Mouse (Mus musculus) testis, adult 2 months (tissue): Measurements from ENCODE around the gene Ppfibp1. TPM values are rescaled to one million over a fixed set of nuclear protein-coding genes. Genes with fewer than 3 reads are reported as not detected.

Experiments
- H3K27ac ChIP-seq: fragments of 200-500 bp; 2 replicates; pipeline ENCODE4 v1.5.1; 2012; ENCODE audit warnings: low read depth, low read length; ENCODE audit not compliant: control insufficient read depth, insufficient read depth
- H3K27me3 ChIP-seq: fragments of 200-500 bp; 2 replicates; pipeline ENCODE4 v1.6.1; 2012; ENCODE audit warnings: mild to moderate bottlenecking, low read length, moderate library complexity; ENCODE audit not compliant: control insufficient read depth, insufficient read depth
- H3K36me3 ChIP-seq: fragments of 200-500 bp; 2 replicates; pipeline ENCODE4 v1.6.1; 2012; ENCODE audit warnings: mild to moderate bottlenecking, low read length; ENCODE audit not compliant: control insufficient read depth, insufficient read depth
- H3K4me1 ChIP-seq: fragments of 200-500 bp; 2 replicates; pipeline ENCODE4 v1.6.1; 2012; ENCODE audit warnings: low read length; ENCODE audit not compliant: control insufficient read depth, insufficient read depth
- H3K4me3 ChIP-seq: fragments of 200-500 bp; 2 replicates; pipeline ENCODE4 v1.5.1; 2012; ENCODE audit warnings: low read depth, mild to moderate bottlenecking, low read length, moderate library complexity, mixed read lengths; ENCODE audit not compliant: control insufficient read depth
- CTCF ChIP-seq: fragments of 200-500 bp; IDR thresholded peaks from 2 replicates; pipeline ENCODE4 v1.5.1; 2012; ENCODE audit warnings: low read depth, mild to moderate bottlenecking, inconsistent platforms, low read length, moderate library complexity; ENCODE audit not compliant: control insufficient read depth, insufficient read depth, insufficient replicate concordance
- POLR2A ChIP-seq: fragments of 200-500 bp; IDR thresholded peaks from 2 replicates; pipeline ENCODE4 v1.6.1; 2012; ENCODE audit warnings: low read depth, mild to moderate bottlenecking, inconsistent platforms, low read length, moderate library complexity; ENCODE audit not compliant: control insufficient read depth
- polyA plus RNA-seq: library from polyadenylated mRNA; depleted of rRNA; stranded (reverse); fragments of >200 nt; gene quantifications from 2 replicates; pipeline ENCODE4 v1.2.3, GENCODE M21; 2012

The Ppfibp1 gene
- polyA plus RNA-seq, 1 experiment: 10.9 TPM

DNA sequence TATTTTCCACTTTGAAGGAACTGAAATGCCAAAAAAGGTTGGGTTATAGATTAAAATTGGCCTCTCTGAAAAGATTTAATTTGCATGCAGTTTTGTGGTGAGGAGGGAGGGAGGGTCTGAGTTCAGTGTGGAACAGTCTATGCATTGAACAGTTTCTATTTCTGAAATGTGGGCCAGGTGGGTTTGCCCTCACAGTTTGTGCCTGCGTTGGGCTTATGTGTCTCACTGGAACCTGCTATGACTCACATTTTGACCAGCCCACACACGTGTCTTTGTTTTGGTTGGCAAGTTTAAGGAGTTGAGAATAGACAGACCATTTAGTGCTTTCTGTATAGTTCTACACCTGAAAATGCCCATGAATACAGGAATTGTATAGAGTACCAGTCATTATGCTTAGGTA, 5.6 kb downstream of the Ppfibp1 start:
- TF ChIP-seq CTCF: no peak
- TF ChIP-seq POLR2A: no peak
- Histone ChIP-seq H3K27ac (no peak overlapping the region), H3K27me3 (no peaks in the 10 kb centered on the region), H3K36me3 (no peaks in the 10 kb centered on the region), H3K4me1 (peaks cover 6% of the 10 kb centered on the region), H3K4me3 (no peak overlapping the region)

DNA sequence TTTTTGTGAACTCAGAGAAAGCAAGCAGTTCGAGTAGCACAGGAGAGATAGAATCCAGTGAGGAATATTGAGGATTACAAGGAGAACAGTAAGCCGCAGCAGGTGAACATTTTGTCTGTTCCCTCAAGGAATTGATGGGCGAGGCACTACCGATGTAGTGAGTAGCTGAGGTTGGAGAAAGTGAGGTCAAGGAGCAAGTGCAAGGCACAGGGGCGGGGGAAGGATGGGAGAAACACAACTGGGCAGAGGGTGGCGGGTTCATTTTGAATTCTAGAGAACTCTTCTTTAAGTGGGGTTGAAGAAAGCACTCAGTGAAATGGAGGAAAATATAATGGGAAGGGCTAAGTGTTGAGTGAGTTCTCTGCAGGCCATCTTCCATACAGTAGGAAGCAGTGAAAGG, 10.4 kb downstream of the Ppfibp1 start:
- TF ChIP-seq POLR2A (no peak), CTCF (no peak)

GRCm38 (mm10) chr6:146899647-146900046, 11.4 kb downstream of the Ppfibp1 start:
- no peaks in the 10 kb centered on the region for H3K27me3 ChIP-seq
- H3K4me3 ChIP-seq: no peak overlapping the region
- no peaks in the 10 kb centered on the region; the same call in 1 of the 2 replicates for H3K4me1 ChIP-seq
- H3K27ac ChIP-seq: no peak overlapping the region
- TF ChIP-seq CTCF (no peak), POLR2A (no peak)
- no peaks in the 10 kb centered on the region for H3K36me3 ChIP-seq

More for the DNA sequence above, 10.4 kb downstream of the Ppfibp1 start:
- Histone ChIP-seq H3K4me3 (no peak overlapping the region), H3K36me3 (no peaks in the 10 kb centered on the region), H3K27ac (no peak overlapping the region), H3K27me3 (no peaks in the 10 kb centered on the region), H3K4me1 (no peaks in the 10 kb centered on the region; the same call in 1 of the 2 replicates)

DNA sequence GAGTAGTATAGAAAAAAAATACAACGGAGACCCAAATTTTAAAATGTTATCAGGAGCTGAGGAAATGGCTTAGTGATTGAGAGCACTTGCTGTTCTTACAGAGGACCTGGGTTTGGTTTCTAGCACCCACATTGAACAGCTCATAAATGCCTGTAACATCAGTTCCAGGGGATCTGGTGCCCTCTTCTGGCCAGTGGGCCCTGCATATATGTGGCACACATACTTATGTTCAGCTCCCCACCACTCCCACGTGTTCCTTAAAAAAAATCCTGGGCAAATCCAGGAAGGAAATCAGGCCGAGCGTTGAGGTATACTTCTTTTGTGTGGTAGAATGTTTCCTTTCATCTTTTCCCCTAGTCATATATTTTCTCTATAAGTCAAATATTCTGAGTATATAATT, 13.6 kb downstream of the Ppfibp1 start:
- H3K27me3 ChIP-seq: no peaks in the 10 kb centered on the region
- H3K4me1 ChIP-seq: no peaks in the 10 kb centered on the region; the same call in 1 of the 2 replicates
- no peaks in the 10 kb centered on the region for H3K36me3 ChIP-seq
- H3K27ac ChIP-seq: no peak overlapping the region
- no peak for TF ChIP-seq CTCF
- no peak for TF ChIP-seq POLR2A
- no peak overlapping the region for H3K4me3 ChIP-seq

DNA sequence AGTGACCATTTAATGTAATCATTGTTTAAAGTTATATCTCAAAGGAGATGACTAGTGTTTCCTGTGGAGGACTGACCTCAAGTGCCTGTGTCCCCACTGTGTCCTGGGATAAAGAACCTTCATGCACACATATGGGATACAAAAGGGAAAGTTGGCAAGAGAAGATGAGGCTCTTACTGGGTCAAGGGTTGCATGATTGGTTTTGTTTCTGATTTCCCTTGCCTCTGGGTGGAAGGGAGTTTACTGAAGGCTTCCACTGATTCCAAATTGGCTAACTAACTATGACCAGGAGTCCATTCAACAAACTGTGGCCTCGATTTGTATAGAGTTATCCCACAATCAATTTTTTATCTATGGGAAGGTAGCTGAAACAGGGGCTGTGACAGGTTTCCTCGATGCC, 15.3 kb downstream of the Ppfibp1 start:
- no peak for TF ChIP-seq POLR2A
- TF ChIP-seq CTCF: no peak

GRCm38 (mm10) chr6:146904707-146905106, 16.4 kb downstream of the Ppfibp1 start:
- H3K4me1 ChIP-seq: no peaks in the 10 kb centered on the region; the same call in 1 of the 2 replicates
- TF ChIP-seq CTCF: no peak
- TF ChIP-seq POLR2A: no peak
- no peak overlapping the region for H3K4me3 ChIP-seq
- H3K27ac ChIP-seq: no peak overlapping the region
- no peaks in the 10 kb centered on the region for H3K27me3 ChIP-seq
- no peaks in the 10 kb centered on the region for H3K36me3 ChIP-seq

More for the DNA sequence above, 15.3 kb downstream of the Ppfibp1 start:
- no peaks in the 10 kb centered on the region; the same call in 1 of the 2 replicates for H3K4me1 ChIP-seq
- H3K27ac ChIP-seq: no peak overlapping the region
- no peaks in the 10 kb centered on the region for H3K27me3 ChIP-seq
- no peak overlapping the region for H3K4me3 ChIP-seq
- no peaks in the 10 kb centered on the region for H3K36me3 ChIP-seq

DNA sequence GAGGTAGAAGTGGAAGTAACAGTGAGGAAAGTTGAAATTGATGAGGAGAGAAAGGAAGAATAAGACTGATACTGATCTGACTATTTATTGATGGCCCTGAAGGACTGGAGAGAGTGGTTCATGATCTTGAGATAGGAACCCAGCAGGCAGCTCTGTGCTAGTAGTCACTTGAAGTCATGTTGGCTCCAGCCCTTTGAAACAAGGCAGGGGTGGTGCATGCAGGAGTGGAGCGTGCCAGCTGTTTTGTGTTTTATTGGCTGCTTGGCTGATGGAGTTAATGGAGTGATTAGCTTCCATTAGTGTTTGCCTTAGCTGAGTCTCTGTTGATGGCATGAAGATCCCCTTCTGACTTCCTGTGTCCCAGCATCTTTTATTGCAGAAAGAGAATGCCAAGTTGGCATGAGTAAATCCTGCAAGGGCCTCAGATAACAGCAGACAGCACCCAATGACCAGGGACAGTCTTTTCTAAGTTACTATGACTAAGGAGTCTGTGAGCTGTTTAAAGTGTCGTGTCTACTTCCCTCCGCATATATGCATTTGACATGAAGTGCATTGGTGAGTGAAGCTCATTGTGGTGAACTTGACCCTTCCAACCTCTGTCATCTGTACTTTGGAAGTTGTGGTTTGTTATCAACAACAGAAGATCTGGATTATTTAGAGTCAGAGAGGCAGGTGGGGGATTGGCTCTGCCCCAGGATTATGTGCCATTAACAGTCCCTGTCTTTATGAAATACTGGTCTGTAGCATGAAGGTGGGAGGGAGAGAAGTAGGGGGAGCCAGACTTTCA, 17.9 kb downstream of the Ppfibp1 start:
- no peaks in the 10 kb centered on the region for H3K4me1 ChIP-seq
- TF ChIP-seq POLR2A: no peak
- no peak for TF ChIP-seq CTCF
- H3K27ac ChIP-seq: no peak overlapping the region
- no peak overlapping the region for H3K4me3 ChIP-seq
- no peaks in the 10 kb centered on the region for H3K36me3 ChIP-seq
- no peaks in the 10 kb centered on the region for H3K27me3 ChIP-seq
